Mouse (Mus musculus) intestine, embryonic 15.5 days (tissue): ENCODE results near the gene Prss12. TPM values are rescaled to one million over a fixed set of nuclear protein-coding genes. Genes with fewer than 3 reads are reported as not detected.

Source experiments
- ATAC-seq: fragments of 200-750 bp; cut with Nextera tagmentation; 2 replicates; pipeline ENCODE4 v1.8.0; 2017; ENCODE audit warnings: moderate TSS enrichment, moderate library complexity
- H3K27ac ChIP-seq: fragments of 300-500 bp; sonication (generic); 2 replicates; pipeline ENCODE4 v1.5.1; 2015; ENCODE audit warnings: mild to moderate bottlenecking, inconsistent platforms
- H3K27me3 ChIP-seq: fragments of 300-500 bp; sonication (generic); replicated peaks from 2 replicates; pipeline ENCODE4 v1.6.1; 2015; ENCODE audit warnings: inconsistent platforms
- H3K36me3 ChIP-seq: fragments of 300-500 bp; sonication (generic); 2 replicates; pipeline ENCODE4 v1.6.1; 2015; ENCODE audit warnings: inconsistent platforms
- H3K4me1 ChIP-seq: fragments of 300-500 bp; sonication (generic); replicated peaks from 2 replicates; pipeline ENCODE4 v1.6.1; 2015; ENCODE audit warnings: inconsistent platforms
- H3K4me2 ChIP-seq: fragments of 300-500 bp; sonication (generic); replicated peaks from 2 replicates; pipeline ENCODE4 v1.6.1; 2015; ENCODE audit warnings: mild to moderate bottlenecking, inconsistent platforms
- H3K4me3 ChIP-seq: fragments of 300-500 bp; sonication (generic); replicated peaks from 2 replicates; pipeline ENCODE4 v1.5.1; 2015; ENCODE audit warnings: inconsistent platforms
- H3K9ac ChIP-seq: fragments of 300-500 bp; sonication (generic); 2 replicates; pipeline ENCODE4 v1.6.1; 2015; ENCODE audit warnings: inconsistent platforms
- H3K9me3 ChIP-seq: fragments of 300-500 bp; sonication (generic); 2 replicates; pipeline ENCODE4 v1.6.1; 2016; ENCODE audit warnings: inconsistent platforms
- WGBS: fragments of 180-500 bp; shearing (Covaris S2); methylation state at CpG from one replicate; pipeline ENCODE4 v1.1.7; 2015; 5-methylcytosine and 5-hydroxymethylcytosine counted together
- polyA plus RNA-seq: library from polyadenylated mRNA; unstranded; fragments of >200 nt; fragmentation: Nextera tagmentation; extraction: Ambion mirVana; gene quantifications from 2 replicates; pipeline ENCODE4 v1.2.1, GENCODE M21; 2015

The Prss12 gene
- polyA plus RNA-seq, 1 experiment from 2014 or later = 6.3 TPM

DNA sequence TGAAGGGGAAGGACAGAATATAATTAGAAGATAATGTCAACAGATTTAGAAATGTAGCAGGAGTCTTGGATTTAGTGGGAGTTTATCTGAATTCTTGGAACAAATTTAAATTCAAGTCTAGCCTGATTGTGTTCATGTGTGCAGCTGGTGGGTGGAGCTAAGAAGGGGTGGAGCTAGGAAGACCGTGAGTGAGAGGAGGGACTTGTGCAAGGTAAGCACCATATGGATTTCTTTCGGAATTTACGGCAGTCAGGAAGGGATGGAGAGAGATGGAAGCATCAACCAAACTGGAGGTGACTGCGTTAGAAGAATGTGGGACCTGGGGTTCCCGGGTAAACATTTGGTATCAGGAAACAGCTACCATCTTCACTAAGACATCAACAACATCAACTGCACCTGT, 68.2 kb downstream of the Prss12 start:
- Histone ChIP-seq H3K9me3 (no peaks in the 10 kb centered on the region), H3K27me3 (no peaks in the 10 kb centered on the region), H3K4me2 (no peak overlapping the region), H3K36me3 (no peaks in the 10 kb centered on the region), H3K9ac (no peak overlapping the region), H3K27ac (no peak overlapping the region), H3K4me1 (no peaks in the 10 kb centered on the region), H3K4me3 (no peak overlapping the region)
- ATAC-seq = no peak
- 45% methylated on average over 5 of the region's 5 CpGs for WGBS

DNA sequence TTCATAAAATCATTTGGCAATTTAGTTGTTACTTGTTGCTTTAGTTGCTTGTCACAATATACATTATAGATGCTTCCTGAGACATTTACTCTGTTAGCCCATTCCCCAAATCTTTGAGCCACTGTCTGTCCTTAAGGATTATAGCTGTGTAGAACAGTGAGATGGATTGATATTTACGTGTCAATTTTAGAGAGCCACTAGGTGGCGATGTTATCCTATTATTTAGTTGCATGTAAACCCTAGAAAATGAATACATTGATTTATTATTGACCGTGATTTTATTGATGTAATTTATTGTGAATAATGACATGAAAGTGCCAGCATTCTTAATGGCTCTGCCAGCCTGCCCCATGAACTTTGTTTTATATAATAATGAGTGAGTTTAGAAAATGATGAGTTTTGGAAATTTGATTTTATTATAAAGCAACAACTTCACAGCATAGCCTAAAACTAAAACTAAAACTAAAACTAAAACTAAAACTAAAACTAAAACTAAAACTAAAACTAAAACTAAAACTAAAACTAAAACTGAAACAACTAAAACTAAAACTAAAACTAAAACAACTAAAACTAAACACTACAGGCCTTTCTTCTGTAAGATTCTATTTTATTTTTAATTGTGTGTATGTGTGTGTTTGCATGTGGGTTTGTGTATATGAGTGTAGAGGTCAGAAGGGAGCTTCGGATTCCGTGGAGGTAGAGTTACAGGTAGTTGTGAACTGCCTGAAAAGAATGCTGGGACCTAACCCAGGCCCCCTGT, 69.1 kb downstream of the Prss12 start:
- H3K4me1 ChIP-seq = no peaks in the 10 kb centered on the region
- H3K9me3 ChIP-seq = no peaks in the 10 kb centered on the region
- no peak overlapping the region for H3K4me3 ChIP-seq
- no peaks in the 10 kb centered on the region for H3K27me3 ChIP-seq
- no peak overlapping the region for H3K27ac ChIP-seq
- no peaks in the 10 kb centered on the region for H3K36me3 ChIP-seq
- no peak overlapping the region for H3K9ac ChIP-seq
- no peak overlapping the region for H3K4me2 ChIP-seq
- 0 out of 2 replicates have a peak, but pooled peaks have one; percentile 57 for ATAC-seq
- 14% methylated on average over 5 of the region's 5 CpGs for WGBS

DNA sequence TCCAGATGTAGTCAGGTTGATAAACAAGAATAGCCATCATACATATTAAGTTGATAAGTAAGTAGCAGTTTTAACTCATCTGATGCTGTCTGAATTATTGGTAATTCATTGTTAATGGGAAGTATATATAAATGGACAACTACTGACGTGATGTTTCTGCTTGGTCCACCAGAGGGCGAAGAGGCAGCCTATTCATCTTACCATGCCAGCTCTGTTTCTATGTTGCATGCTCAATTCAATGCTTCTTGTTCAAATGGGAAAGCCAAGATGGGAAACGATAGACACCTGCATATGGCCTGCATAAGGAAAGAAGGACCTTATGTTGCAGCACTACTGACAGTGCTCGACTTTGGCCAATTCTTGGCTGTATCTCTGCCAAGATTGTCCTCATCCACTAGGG, 70.1 kb downstream of the Prss12 start:
- WGBS = 44% methylated on average over 4 of the region's 4 CpGs
- ATAC-seq = no peak

DNA sequence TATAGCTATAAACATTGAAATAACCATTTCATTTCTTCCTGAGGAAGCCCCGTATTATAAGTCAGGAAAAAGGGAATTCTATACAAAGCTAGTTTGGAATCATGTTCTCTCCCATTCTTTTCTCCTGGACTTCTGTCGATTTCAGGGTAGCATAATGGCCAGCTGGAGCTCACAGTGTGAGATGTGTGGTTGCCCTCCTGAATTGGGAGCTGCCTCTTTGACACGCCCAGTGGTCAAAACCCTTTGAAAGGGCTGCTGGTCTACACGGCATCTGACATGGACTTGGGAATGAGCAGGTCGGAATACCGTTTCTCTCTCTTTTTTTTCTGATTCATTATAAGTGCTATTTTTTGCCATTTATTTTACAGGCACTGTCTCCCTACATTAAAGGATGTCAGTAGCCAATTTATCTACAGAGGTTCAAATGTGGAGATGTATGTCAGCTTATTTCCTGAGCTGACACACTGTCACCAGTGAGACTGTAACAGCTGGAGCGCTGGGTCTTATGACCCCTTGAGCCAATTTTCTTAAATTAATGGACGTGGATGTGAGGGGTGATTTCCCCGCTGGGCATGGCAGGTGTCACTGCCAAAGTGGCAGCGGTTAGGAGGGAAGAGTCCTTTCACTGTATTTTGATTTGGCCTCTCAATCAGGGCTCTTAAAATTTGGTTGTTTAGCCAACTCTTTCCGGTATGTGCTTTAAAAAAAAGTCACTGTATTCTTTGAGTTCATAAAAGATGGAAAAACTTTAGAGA, 79.8 kb downstream of the Prss12 start:
- Histone ChIP-seq H3K4me3 (no peak overlapping the region), H3K9me3 (no peaks in the 10 kb centered on the region), H3K4me1 (no peaks in the 10 kb centered on the region), H3K36me3 (no peaks in the 10 kb centered on the region), H3K27me3 (no peaks in the 10 kb centered on the region), H3K27ac (no peak overlapping the region), H3K4me2 (no peak overlapping the region), H3K9ac (no peak overlapping the region)
- no peak for ATAC-seq
- 79% methylated on average over 11 of the region's 11 CpGs for WGBS

More for the DNA sequence above, 70.1 kb downstream of the Prss12 start:
- H3K27ac ChIP-seq = no peak overlapping the region
- no peaks in the 10 kb centered on the region for H3K4me1 ChIP-seq
- no peaks in the 10 kb centered on the region for H3K9me3 ChIP-seq
- H3K27me3 ChIP-seq = no peaks in the 10 kb centered on the region
- H3K4me3 ChIP-seq = no peak overlapping the region
- H3K9ac ChIP-seq = no peak overlapping the region
- no peaks in the 10 kb centered on the region for H3K36me3 ChIP-seq
- H3K4me2 ChIP-seq = no peak overlapping the region

DNA sequence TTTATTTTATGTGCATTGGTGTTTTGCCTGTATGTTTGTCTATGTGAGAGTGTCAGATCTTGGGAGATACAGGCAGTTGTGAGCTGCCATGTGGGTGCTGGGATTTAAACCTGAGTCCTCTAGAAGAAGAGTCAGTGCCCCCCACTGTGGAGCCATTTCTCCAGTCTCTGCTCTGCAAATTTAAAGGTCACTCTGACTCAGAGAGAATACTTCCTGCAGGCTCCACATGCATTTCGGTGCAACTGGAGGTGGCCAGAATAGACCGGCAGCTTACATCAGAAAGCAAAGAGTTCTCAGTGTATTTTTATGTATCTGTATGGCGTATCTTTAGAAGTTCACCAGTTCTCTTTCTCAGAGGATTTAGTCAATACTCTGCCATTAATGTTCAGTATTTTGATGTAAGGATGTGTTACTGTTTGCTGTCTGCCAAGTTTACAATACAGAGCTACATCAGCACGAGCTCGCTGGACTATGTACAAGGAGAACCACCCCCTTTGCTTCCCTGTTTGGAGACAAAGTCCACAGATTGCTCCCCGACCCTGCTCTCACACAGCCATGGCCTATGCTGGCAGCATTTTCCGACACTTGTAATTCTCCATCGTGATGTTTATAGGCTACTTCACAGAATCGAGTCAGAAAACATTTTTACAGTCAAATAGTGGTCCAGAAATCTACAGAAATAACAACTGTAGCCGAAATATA, 81.2 kb downstream of the Prss12 start:
- peak; percentile 96 for ATAC-seq
- H3K9ac ChIP-seq = no peak overlapping the region
- H3K4me1 ChIP-seq = no peaks in the 10 kb centered on the region
- H3K27ac ChIP-seq = no peak overlapping the region
- no peak overlapping the region for H3K4me3 ChIP-seq
- no peak overlapping the region for H3K4me2 ChIP-seq
- no peaks in the 10 kb centered on the region for H3K36me3 ChIP-seq
- no peaks in the 10 kb centered on the region for H3K27me3 ChIP-seq
- WGBS = 54% methylated on average over 10 of the region's 10 CpGs
- H3K9me3 ChIP-seq = no peaks in the 10 kb centered on the region

DNA sequence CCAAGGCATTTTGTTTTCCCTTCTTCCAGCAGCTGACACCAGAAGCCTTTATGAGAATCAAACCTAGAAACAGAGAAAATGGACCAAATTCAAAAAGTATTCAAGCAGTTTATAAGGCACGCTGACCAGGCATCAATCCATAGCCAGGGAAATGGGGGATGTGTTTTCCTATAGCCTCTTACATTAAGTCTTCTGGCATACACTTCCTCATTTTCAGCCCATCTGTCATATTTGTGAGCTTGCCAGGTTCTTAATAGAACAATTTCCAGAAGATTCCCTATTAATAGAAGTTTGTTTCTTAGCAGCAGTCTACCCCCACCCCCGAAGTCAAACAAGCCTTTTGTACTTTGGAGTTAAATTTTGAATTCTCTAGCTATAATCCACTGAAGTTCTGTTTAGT, 84.4 kb downstream of the Prss12 start:
- Histone ChIP-seq H3K27me3 (no peaks in the 10 kb centered on the region), H3K4me2 (no peak overlapping the region), H3K36me3 (no peaks in the 10 kb centered on the region), H3K9ac (no peak overlapping the region), H3K4me3 (no peak overlapping the region), H3K9me3 (no peaks in the 10 kb centered on the region), H3K4me1 (no peaks in the 10 kb centered on the region), H3K27ac (no peak overlapping the region)
- no peak for ATAC-seq
- 66% methylated on average over 2 of the region's 2 CpGs for WGBS

DNA sequence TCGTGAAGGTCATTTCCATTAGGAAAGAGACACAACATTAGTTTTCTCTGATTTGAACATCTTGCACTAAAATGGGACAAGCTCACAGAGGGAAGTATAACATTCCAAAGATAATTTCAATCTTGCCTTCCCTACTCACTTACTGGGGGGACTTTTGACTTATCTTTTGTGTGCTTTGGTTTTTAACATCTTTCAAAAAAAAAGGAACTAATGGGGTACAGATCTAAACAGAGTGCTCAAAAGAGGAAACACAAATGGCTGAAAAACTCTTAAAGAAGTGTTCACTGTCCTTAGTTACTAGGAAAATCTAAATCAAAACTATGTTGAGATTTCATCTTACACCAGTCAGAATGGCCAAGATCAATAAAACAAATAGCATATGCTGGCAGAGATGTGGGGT, 90.6 kb downstream of the Prss12 start:
- Histone ChIP-seq H3K27me3 (no peaks in the 10 kb centered on the region), H3K36me3 (no peaks in the 10 kb centered on the region), H3K4me2 (no peak overlapping the region), H3K27ac (no peak overlapping the region), H3K4me3 (no peak overlapping the region), H3K9ac (no peak overlapping the region), H3K4me1 (no peaks in the 10 kb centered on the region), H3K9me3 (no peaks in the 10 kb centered on the region)
- 78% methylated on average over 1 of the region's 1 CpGs for WGBS
- no peak for ATAC-seq

DNA sequence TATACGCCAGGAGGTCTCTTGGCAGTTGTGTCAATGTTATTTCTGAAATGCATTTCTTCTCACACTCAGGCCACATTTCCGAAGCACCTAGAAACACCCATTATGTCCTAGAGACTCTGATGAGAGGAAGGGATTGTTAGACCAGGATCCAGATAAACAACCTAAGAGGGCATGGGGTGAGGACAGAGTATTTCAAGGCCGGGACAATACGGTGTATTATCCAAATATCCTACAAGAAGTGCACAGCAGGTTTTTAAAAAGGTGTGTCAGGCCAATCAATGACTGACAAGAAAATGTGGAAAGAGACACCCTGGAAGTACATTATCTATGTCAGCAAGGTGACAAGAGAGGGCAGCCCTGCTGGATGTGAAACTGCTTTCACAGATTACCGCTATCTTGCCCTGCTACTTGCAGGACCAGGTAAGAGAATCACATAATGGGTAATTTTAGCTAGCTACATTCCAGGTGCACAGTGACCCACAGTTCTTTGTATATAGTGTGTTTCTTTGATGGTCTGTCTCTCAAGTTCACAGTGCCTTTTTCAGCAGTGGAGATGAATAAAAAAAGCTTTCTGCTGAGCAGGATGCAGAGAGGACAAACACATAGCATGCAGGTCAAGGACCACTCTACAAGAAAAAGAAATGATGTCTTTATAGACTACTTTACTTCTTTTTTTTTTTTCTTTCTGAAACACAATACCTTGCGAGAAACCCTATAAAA, 97.0 kb downstream of the Prss12 start:
- Histone ChIP-seq H3K9me3 (no peaks in the 10 kb centered on the region), H3K27me3 (no peaks in the 10 kb centered on the region), H3K36me3 (0 out of 2 replicates have a peak, but pooled peaks cover 2% of the 10 kb centered on the region), H3K9ac (no peak overlapping the region), H3K4me1 (no peaks in the 10 kb centered on the region), H3K27ac (no peak overlapping the region), H3K4me3 (no peak overlapping the region), H3K4me2 (no peak overlapping the region)
- ATAC-seq = no peak
- WGBS = 77% methylated on average over 6 of the region's 6 CpGs

DNA sequence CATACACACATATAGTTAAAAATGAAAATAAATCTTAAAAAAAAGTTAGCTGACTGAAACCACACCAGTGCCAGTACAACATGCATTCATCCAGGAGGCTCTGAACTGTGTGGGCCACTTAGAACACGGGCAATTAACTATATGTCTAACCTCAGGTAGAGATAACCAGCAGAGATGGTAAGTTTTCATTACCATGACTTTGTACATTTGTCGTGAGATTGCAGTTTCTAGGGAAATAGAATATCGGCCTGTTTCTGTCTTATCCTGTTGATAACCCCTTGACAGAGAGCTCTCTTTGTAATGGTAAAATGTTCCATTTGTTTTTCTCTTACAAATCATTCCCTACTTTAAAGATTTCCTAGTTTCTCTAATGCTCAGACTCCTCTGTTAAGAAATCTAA, 103.8 kb downstream of the Prss12 start:
- Histone ChIP-seq H3K4me2 (no peak overlapping the region), H3K27ac (no peak overlapping the region), H3K4me3 (no peak overlapping the region), H3K27me3 (no peaks in the 10 kb centered on the region), H3K4me1 (no peaks in the 10 kb centered on the region), H3K36me3 (0 out of 2 replicates have a peak, but pooled peaks cover 2% of the 10 kb centered on the region), H3K9me3 (no peaks in the 10 kb centered on the region), H3K9ac (no peak overlapping the region)
- 88% methylated on average over 3 of the region's 3 CpGs for WGBS
- no peak for ATAC-seq

DNA sequence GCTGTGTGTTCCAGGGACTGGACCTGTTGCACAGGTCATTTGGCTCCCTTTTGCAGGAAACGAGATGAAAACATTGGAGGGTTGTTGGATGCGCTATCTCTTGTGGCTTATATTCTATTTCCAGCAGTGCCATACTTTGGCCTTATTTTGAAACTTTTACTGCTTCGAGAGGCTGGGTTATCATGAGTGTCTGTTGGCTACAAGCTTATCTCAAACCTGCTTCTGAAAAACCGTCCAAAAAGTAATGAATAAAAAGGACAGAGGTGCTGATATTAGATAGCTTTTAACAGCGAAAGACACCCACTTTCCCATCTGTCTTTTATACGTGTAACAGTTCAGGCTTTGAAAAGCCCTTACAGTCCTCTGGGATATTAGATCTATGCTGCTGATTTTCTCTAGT, 107.2 kb downstream of the Prss12 start:
- no peak for ATAC-seq
- 78% methylated on average over 6 of the region's 6 CpGs for WGBS

DNA sequence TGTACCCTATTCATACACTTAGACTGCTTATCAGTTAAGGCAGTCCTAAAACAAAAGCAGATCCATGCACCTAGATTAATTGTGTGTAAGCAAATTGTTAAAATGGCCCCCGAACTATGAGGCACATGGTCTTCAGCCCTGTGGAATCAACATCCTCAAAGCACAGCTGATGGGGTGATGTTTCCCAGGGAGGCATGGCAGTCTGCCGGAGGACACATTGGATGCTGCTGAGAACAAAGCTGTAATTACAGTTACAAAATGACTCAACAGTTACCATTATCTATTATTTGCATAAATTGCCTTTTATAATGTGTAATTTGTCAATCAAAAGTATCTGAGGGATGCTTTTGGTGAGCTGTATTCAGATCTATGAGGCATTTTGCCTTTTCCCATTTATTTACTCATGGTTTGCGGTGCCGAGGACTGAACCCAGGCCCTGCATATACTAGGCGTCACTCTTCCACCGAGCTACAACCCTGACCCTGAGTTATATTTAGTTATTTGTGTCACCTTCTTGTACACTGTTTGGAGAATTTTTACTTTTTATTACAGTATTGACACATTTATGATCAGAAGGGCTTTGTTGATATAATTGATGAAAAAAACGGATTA, 108.6 kb downstream of the Prss12 start:
- no peaks in the 10 kb centered on the region for H3K36me3 ChIP-seq
- H3K4me2 ChIP-seq = no peak overlapping the region
- no peak for ATAC-seq
- H3K9ac ChIP-seq = no peak overlapping the region
- no peak overlapping the region for H3K27ac ChIP-seq
- no peaks in the 10 kb centered on the region for H3K27me3 ChIP-seq
- WGBS = 89% methylated on average over 7 of the region's 7 CpGs
- no peak overlapping the region for H3K4me3 ChIP-seq
- no peaks in the 10 kb centered on the region for H3K9me3 ChIP-seq
- H3K4me1 ChIP-seq = no peaks in the 10 kb centered on the region

More for the DNA sequence above, 107.2 kb downstream of the Prss12 start:
- Histone ChIP-seq H3K4me3 (no peak overlapping the region), H3K27me3 (no peaks in the 10 kb centered on the region), H3K9ac (no peak overlapping the region), H3K36me3 (no peaks in the 10 kb centered on the region), H3K9me3 (no peaks in the 10 kb centered on the region), H3K4me1 (no peaks in the 10 kb centered on the region), H3K4me2 (no peak overlapping the region), H3K27ac (no peak overlapping the region)
